ENCODE assay signal across 20 mouse cellular contexts in genomic region chr7:47076193-47076592, GRCm38 (mm10). TPM values are rescaled to one million over a fixed set of nuclear protein-coding genes. Genes with fewer than 3 reads are reported as not detected.
"Had no signal": no experiment of that assay in that cellular context is flagged by ENCODE, and none has a peak within 500 bp of the region (broad histone marks: within the 10 kb centered on the region; RNA-seq: fewer than 3 reads in every experiment).

No protein-coding gene starts in this region.

- DNase-seq: lung, embryonic 14.5 days; lung, postnatal 10 days; lung, postnatal 4 days; midbrain, embryonic 14.5 days; retina, postnatal 1 day; right cerebral cortex, adult 18-20 months; right cerebral cortex, postnatal 25 days; right cerebral cortex, postnatal 4 days; spleen, adult 18-20 months; thymus, adult 2 months; thymus, postnatal 25 days; thymus, postnatal 4 days had no signal

- ATAC-seq: midbrain, embryonic 16.5 days had no signal

- H3K27ac ChIP-seq: midbrain, embryonic 10.5 days; midbrain, embryonic 12.5 days; neural tube, embryonic 13.5 days; neural tube, embryonic 15.5 days had no signal

- H3K4me3 ChIP-seq: midbrain, embryonic 10.5 days; midbrain, embryonic 12.5 days; myocyte; neural tube, embryonic 13.5 days; neural tube, embryonic 15.5 days had no signal

RNA-seq across cellular contexts. Expression of gene Ptpn5, which starts 57.3 kb away (rescaled TPM):
- total RNA-seq: megakaryocyte, adult 5-6 weeks; megakaryocyte-erythroid progenitor cell, adult 5-6 weeks had no signal
